Mouse (Mus musculus) G1E-ER4 (cell line): ENCODE data around the gene Cfap300. TPM values are rescaled to one million over a fixed set of nuclear protein-coding genes. Genes with fewer than 3 reads are reported as not detected.

Experiments used
- GATA1 ChIP-seq: IDR thresholded peaks from one replicate; pipeline ENCODE4 v1.8.0; 2012; ENCODE audit warnings: low read length, inconsistent platforms
- polyA plus RNA-seq: library from polyadenylated mRNA; stranded (reverse); fragments of >175 nt; gene quantifications from 2 replicates; pipeline ENCODE4 v1.2.3, GENCODE M21; 2012

The Cfap300 gene
- 4.4 and 5.5 TPM in 2 replicates for polyA plus RNA-seq

- TF ChIP-seq GATA1 = no peak
Observed at GRCm38 (mm10) chr9:8042338-8043043, at the start of gene Cfap300. TSS of gene Cfap300 (minus strand) at chr9:8042823.

- TF ChIP-seq GATA1 = no peak
Observed at GRCm38 (mm10) chr9:8078882-8079281, 36.3 kb upstream of the Cfap300 start.

- TF ChIP-seq GATA1 = no peak
Observed at GRCm38 (mm10) chr9:8074345-8074744, 31.7 kb upstream of the Cfap300 start.

- TF ChIP-seq GATA1 = no peak
Observed at GRCm38 (mm10) chr9:8073203-8073755, 30.7 kb upstream of the Cfap300 start.

- no peak for TF ChIP-seq GATA1
Observed at GRCm38 (mm10) chr9:8059636-8060035, 17.0 kb upstream of the Cfap300 start.

GRCm38 (mm10) chr9:8054831-8055230, 12.2 kb upstream of the Cfap300 start:
- TF ChIP-seq GATA1 = no peak

GRCm38 (mm10) chr9:8043044-8043387, 393 bp upstream of the Cfap300 start:
- TF ChIP-seq GATA1 = no peak

- no peak for TF ChIP-seq GATA1
Observed at GRCm38 (mm10) chr9:8035546-8035945, 7.1 kb downstream of the Cfap300 start.

- TF ChIP-seq GATA1 = no peak
Observed at GRCm38 (mm10) chr9:8035091-8035490, 7.5 kb downstream of the Cfap300 start.

GRCm38 (mm10) chr9:8034143-8034542, 8.5 kb downstream of the Cfap300 start:
- no peak for TF ChIP-seq GATA1

GRCm38 (mm10) chr9:8032847-8033246, 9.8 kb downstream of the Cfap300 start:
- TF ChIP-seq GATA1 = no peak

- TF ChIP-seq GATA1 = no peak
Observed at GRCm38 (mm10) chr9:8018609-8019008, 24.0 kb downstream of the Cfap300 start.

- no peak for TF ChIP-seq GATA1
Observed at GRCm38 (mm10) chr9:8017253-8017913, 25.2 kb downstream of the Cfap300 start.

- no peak for TF ChIP-seq GATA1
Observed at GRCm38 (mm10) chr9:8004370-8004991, 38.1 kb downstream of the Cfap300 start, which contains the start of gene Yap1. TSS of gene Yap1 (minus strand) at chr9:8004596.

GRCm38 (mm10) chr9:8003301-8004271, 39.0 kb downstream of the Cfap300 start:
- no peak for TF ChIP-seq GATA1
